Mouse (Mus musculus) ES-E14 (cell line): ENCODE results near the gene Pmpcb.

Experiments
- HCFC1 ChIP-seq: IDR thresholded peaks from 2 replicates; pipeline ENCODE4 v1.6.1; 2012; ENCODE audit warnings: low read length, inconsistent platforms, borderline replicate concordance; ENCODE audit not compliant: insufficient read depth
- MAFK ChIP-seq: IDR thresholded peaks from 2 replicates; pipeline ENCODE4 v1.6.1; 2014; ENCODE audit warnings: mild to moderate bottlenecking, low read depth, low read length, inconsistent platforms; ENCODE audit not compliant: insufficient read depth
- ZC3H11A ChIP-seq: IDR thresholded peaks from 2 replicates; pipeline ENCODE4 v1.6.1; 2012; ENCODE audit warnings: low read depth, mild to moderate bottlenecking, inconsistent platforms, low read length, borderline replicate concordance

DNA sequence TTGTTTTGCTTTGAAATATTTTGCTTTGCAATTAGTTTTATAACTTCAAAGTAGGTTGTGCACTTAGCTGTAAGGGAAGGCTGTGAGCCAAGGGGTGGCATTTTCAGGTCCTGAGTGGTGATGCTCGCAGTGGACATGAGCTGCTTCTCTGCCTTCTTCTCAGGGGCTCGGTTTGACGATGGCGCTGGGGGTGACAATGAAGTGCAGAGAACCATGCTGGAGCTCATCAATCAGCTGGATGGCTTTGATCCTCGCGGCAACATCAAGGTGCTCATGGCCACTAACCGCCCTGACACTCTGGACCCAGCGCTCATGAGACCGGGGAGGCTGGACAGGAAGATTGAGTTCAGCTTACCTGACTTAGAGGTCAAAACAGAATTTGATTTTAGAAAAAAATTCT is 66.0 kb downstream of the Pmpcb start:
- TF ChIP-seq ZC3H11A, result no peak
- TF ChIP-seq HCFC1, result no peak
- TF ChIP-seq MAFK, result no peak
